Mouse (Mus musculus): Measurements from ENCODE around the gene Emilin1. TPM values are rescaled to one million over a fixed set of nuclear protein-coding genes. Genes with fewer than 3 reads are reported as not detected.

Emilin1 gene
- polyA plus RNA-seq, 1 experiment from 2014 or later: 173 TPM

Other genes with a start within 250 kb of the Emilin1 start
- gene Cenpa, start 246.6 kb upstream of the Emilin1 start, polyA plus RNA-seq (2015; fragmentation: Nextera tagmentation; extraction: Ambion mirVana): 166 and 186 TPM in 2 replicates
- gene Dpysl5, start 201.8 kb upstream of the Emilin1 start, polyA plus RNA-seq (2015; fragmentation: Nextera tagmentation; extraction: Ambion mirVana): 5.7 and 6.1 TPM in 2 replicates
- 14.0 and 15.4 TPM in 2 replicates for gene Mapre3, start 98.8 kb upstream of the Emilin1 start, polyA plus RNA-seq (2015; fragmentation: Nextera tagmentation; extraction: Ambion mirVana)
- gene Tmem214, start 45.4 kb upstream of the Emilin1 start, polyA plus RNA-seq (2015; fragmentation: Nextera tagmentation; extraction: Ambion mirVana): 76.5 and 81.0 TPM in 2 replicates
- gene Agbl5, start 24.7 kb upstream of the Emilin1 start, polyA plus RNA-seq (2015; fragmentation: Nextera tagmentation; extraction: Ambion mirVana): 13.9 and 16.3 TPM in 2 replicates
- gene Ost4, start 5.6 kb upstream of the Emilin1 start, polyA plus RNA-seq (2015; fragmentation: Nextera tagmentation; extraction: Ambion mirVana): 459 and 477 TPM in 2 replicates
- 26.9 and 32.5 TPM in 2 replicates for gene Khk, start 8.0 kb downstream of the Emilin1 start, polyA plus RNA-seq (2015; fragmentation: Nextera tagmentation; extraction: Ambion mirVana)
- gene Cgref1, start 32.2 kb downstream of the Emilin1 start, polyA plus RNA-seq (2015; fragmentation: Nextera tagmentation; extraction: Ambion mirVana): 67.0 and 88.7 TPM in 2 replicates
- gene Preb, start 47.0 kb downstream of the Emilin1 start, polyA plus RNA-seq (2015; fragmentation: Nextera tagmentation; extraction: Ambion mirVana): 222 and 227 TPM in 2 replicates
- 3.3 and 4.2 TPM in 2 replicates for gene Tcf23, start 55.3 kb downstream of the Emilin1 start, polyA plus RNA-seq (2015; fragmentation: Nextera tagmentation; extraction: Ambion mirVana)
- 180 and 190 TPM in 2 replicates for gene Atraid, start 134.9 kb downstream of the Emilin1 start, polyA plus RNA-seq (2015; fragmentation: Nextera tagmentation; extraction: Ambion mirVana)
- 18.8 TPM in 2 replicates for gene Slc5a6, start 135.5 kb downstream of the Emilin1 start, polyA plus RNA-seq (2015; fragmentation: Nextera tagmentation; extraction: Ambion mirVana)
- gene Cad, start 141.4 kb downstream of the Emilin1 start, polyA plus RNA-seq (2015; fragmentation: Nextera tagmentation; extraction: Ambion mirVana): 16.8 and 18.2 TPM in 2 replicates
- gene Dnajc5g, start 192.9 kb downstream of the Emilin1 start, polyA plus RNA-seq (2015; fragmentation: Nextera tagmentation; extraction: Ambion mirVana): not detected in 2 replicates
- 0.12 and 0.15 TPM in 2 replicates for gene Slc30a3, start 194.8 kb downstream of the Emilin1 start, polyA plus RNA-seq (2015; fragmentation: Nextera tagmentation; extraction: Ambion mirVana)
- gene Trim54, start 203.3 kb downstream of the Emilin1 start, polyA plus RNA-seq (2015; fragmentation: Nextera tagmentation; extraction: Ambion mirVana): not detected in 2 replicates
- gene Ucn, start 225.4 kb downstream of the Emilin1 start, polyA plus RNA-seq (2015; fragmentation: Nextera tagmentation; extraction: Ambion mirVana): not detected in 2 replicates
- 80.3 and 84.4 TPM in 2 replicates for gene Mpv17, start 240.8 kb downstream of the Emilin1 start, polyA plus RNA-seq (2015; fragmentation: Nextera tagmentation; extraction: Ambion mirVana)